Mouse (Mus musculus) erythroid progenitor cell, adult 5-6 weeks (primary cell): ENCODE results near the gene Olfr891. TPM values are rescaled to one million over a fixed set of nuclear protein-coding genes. Genes with fewer than 3 reads are reported as not detected.
"Not testable (repeated sequence)": the region's sequence is repeated elsewhere in the genome, so short reads cannot be mapped to it uniquely, and the experiment has no call there.

ENCODE experiments used
- ATAC-seq: replicated peaks from 2 replicates; pipeline ENCODE4 v1.8.0; 2016; ENCODE audit warnings: moderate number of reproducible peaks, mild to moderate bottlenecking, moderate TSS enrichment, inconsistent platforms; ENCODE audit not compliant: poor library complexity, low FRiP score, severe bottlenecking
- total RNA-seq, 2 experiments: library from RNA; stranded (forward) in 1 of 2; stranded (reverse) in 1 of 2; fragments of 150-400 nt in 1 of 2; fragments of 186-747, 209-891 nt in 1 of 2; gene quantifications; 2 replicates each; pipeline versions ENCODE4 v1.2.3 to v1.2.4; 2015 to 2017; ENCODE audit warnings: low replicate concordance in 2 of 2

Olfr891 gene
- total RNA-seq (2015; ENCODE audit: low replicate concordance) (not detected in 2 replicates), total RNA-seq (2017; ENCODE audit: low replicate concordance) (not detected in 2 replicates)

GRCm38 (mm10) chr9:38180721-38181120 lies at the start of gene Olfr891:
Gene Olfr891 (minus strand): TSS chr9:38180821.
- ATAC-seq: no peak

GRCm38 (mm10) chr9:38217755-38218154 lies 37.1 kb upstream of the Olfr891 start, which contains the start of gene Olfr894:
Gene Olfr894 (plus strand): TSS chr9:38218055.
- ATAC-seq: no peak

- no peak for ATAC-seq
Observed at GRCm38 (mm10) chr9:38208065-38208464, 27.4 kb upstream of the Olfr891 start, which contains the start of gene Olfr893. Gene Olfr893 (plus strand): TSS chr9:38208365.

- ATAC-seq: not testable (repeated sequence)
Observed at GRCm38 (mm10) chr9:38168341-38168740, 12.3 kb downstream of the Olfr891 start.

GRCm38 (mm10) chr9:38142217-38142616 lies 38.4 kb downstream of the Olfr891 start, which contains the start of gene Olfr890:
Gene Olfr890 (plus strand): TSS chr9:38142517.
- no peak for ATAC-seq

Other genes starting within 250 kb of the Olfr891 start
- gene Olfr881, start 189.0 kb downstream of the Olfr891 start, total RNA-seq (2015; ENCODE audit: low replicate concordance): not detected in 2 replicates
- not detected in 2 replicates for gene Olfr881, start 189.0 kb downstream of the Olfr891 start, total RNA-seq (2017; ENCODE audit: low replicate concordance)
- gene Olfr883, start 155.0 kb downstream of the Olfr891 start, total RNA-seq (2015; ENCODE audit: low replicate concordance): not detected in 2 replicates
- gene Olfr883, start 155.0 kb downstream of the Olfr891 start, total RNA-seq (2017; ENCODE audit: low replicate concordance): not detected in 2 replicates
- not detected in 2 replicates for gene Olfr884, start 134.3 kb downstream of the Olfr891 start, total RNA-seq (2015; ENCODE audit: low replicate concordance)
- gene Olfr884, start 134.3 kb downstream of the Olfr891 start, total RNA-seq (2017; ENCODE audit: low replicate concordance): not detected in 2 replicates
- not detected in 2 replicates for gene Olfr885, start 119.5 kb downstream of the Olfr891 start, total RNA-seq (2015; ENCODE audit: low replicate concordance)
- gene Olfr885, start 119.5 kb downstream of the Olfr891 start, total RNA-seq (2017; ENCODE audit: low replicate concordance): not detected in 2 replicates
- gene Olfr887, start 96.7 kb downstream of the Olfr891 start, total RNA-seq (2015; ENCODE audit: low replicate concordance): not detected in 2 replicates
- not detected in 2 replicates for gene Olfr887, start 96.7 kb downstream of the Olfr891 start, total RNA-seq (2017; ENCODE audit: low replicate concordance)
- not detected in 2 replicates for gene Olfr888, start 72.7 kb downstream of the Olfr891 start, total RNA-seq (2015; ENCODE audit: low replicate concordance)
- not detected in 2 replicates for gene Olfr888, start 72.7 kb downstream of the Olfr891 start, total RNA-seq (2017; ENCODE audit: low replicate concordance)
- not detected in 2 replicates for gene Olfr889, start 65.6 kb downstream of the Olfr891 start, total RNA-seq (2015; ENCODE audit: low replicate concordance)
- gene Olfr889, start 65.6 kb downstream of the Olfr891 start, total RNA-seq (2017; ENCODE audit: low replicate concordance): not detected in 2 replicates
- not detected in 2 replicates for gene Olfr890, start 38.3 kb downstream of the Olfr891 start, total RNA-seq (2015; ENCODE audit: low replicate concordance)
- not detected in 2 replicates for gene Olfr890, start 38.3 kb downstream of the Olfr891 start, total RNA-seq (2017; ENCODE audit: low replicate concordance)
- gene Olfr893, start 27.5 kb upstream of the Olfr891 start, total RNA-seq (2015; ENCODE audit: low replicate concordance): not detected in 2 replicates
- not detected in 2 replicates for gene Olfr893, start 27.5 kb upstream of the Olfr891 start, total RNA-seq (2017; ENCODE audit: low replicate concordance)
- gene Olfr894, start 37.2 kb upstream of the Olfr891 start, total RNA-seq (2015; ENCODE audit: low replicate concordance): not detected in 2 replicates
- not detected in 2 replicates for gene Olfr894, start 37.2 kb upstream of the Olfr891 start, total RNA-seq (2017; ENCODE audit: low replicate concordance)
- not detected in 2 replicates for gene Olfr143, start 72.0 kb upstream of the Olfr891 start, total RNA-seq (2015; ENCODE audit: low replicate concordance)
- not detected in 2 replicates for gene Olfr143, start 72.0 kb upstream of the Olfr891 start, total RNA-seq (2017; ENCODE audit: low replicate concordance)
- gene Olfr895, start 87.0 kb upstream of the Olfr891 start, total RNA-seq (2015; ENCODE audit: low replicate concordance): not detected in 2 replicates
- not detected in 2 replicates for gene Olfr895, start 87.0 kb upstream of the Olfr891 start, total RNA-seq (2017; ENCODE audit: low replicate concordance)
- gene Olfr896-ps1, start 110.3 kb upstream of the Olfr891 start, total RNA-seq (2015; ENCODE audit: low replicate concordance): not detected in 2 replicates
- gene Olfr896-ps1, start 110.3 kb upstream of the Olfr891 start, total RNA-seq (2017; ENCODE audit: low replicate concordance): not detected in 2 replicates
- not detected in 2 replicates for gene Olfr25, start 148.2 kb upstream of the Olfr891 start, total RNA-seq (2015; ENCODE audit: low replicate concordance)
- 0.39 TPM in 1 of 2 replicates, not detected in the other for gene Olfr25, start 148.2 kb upstream of the Olfr891 start, total RNA-seq (2017; ENCODE audit: low replicate concordance)
- not detected in 2 replicates for gene Olfr898, start 167.6 kb upstream of the Olfr891 start, total RNA-seq (2015; ENCODE audit: low replicate concordance)
- not detected in 2 replicates for gene Olfr898, start 167.6 kb upstream of the Olfr891 start, total RNA-seq (2017; ENCODE audit: low replicate concordance)
- gene Olfr250, start 186.1 kb upstream of the Olfr891 start, total RNA-seq (2015; ENCODE audit: low replicate concordance): not detected in 2 replicates
- gene Olfr250, start 186.1 kb upstream of the Olfr891 start, total RNA-seq (2017; ENCODE audit: low replicate concordance): not detected in 2 replicates
- gene Olfr251, start 196.3 kb upstream of the Olfr891 start, total RNA-seq (2015; ENCODE audit: low replicate concordance): not detected in 2 replicates
- gene Olfr251, start 196.3 kb upstream of the Olfr891 start, total RNA-seq (2017; ENCODE audit: low replicate concordance): not detected in 2 replicates
- not detected in 2 replicates for gene Olfr147, start 220.9 kb upstream of the Olfr891 start, total RNA-seq (2015; ENCODE audit: low replicate concordance)
- gene Olfr147, start 220.9 kb upstream of the Olfr891 start, total RNA-seq (2017; ENCODE audit: low replicate concordance): not detected in 2 replicates
- gene Olfr901, start 248.6 kb upstream of the Olfr891 start, total RNA-seq (2015; ENCODE audit: low replicate concordance): not detected in 2 replicates
- not detected in 2 replicates for gene Olfr901, start 248.6 kb upstream of the Olfr891 start, total RNA-seq (2017; ENCODE audit: low replicate concordance)